Mouse (Mus musculus) heart, embryonic 14.5 days (tissue): ENCODE results near the gene Setdb1. TPM values are rescaled to one million over a fixed set of nuclear protein-coding genes. Genes with fewer than 3 reads are reported as not detected.
A peak's percentile ranks its signal among the peaks of the same experiment; 100 is the strongest.

Experiments
- ATAC-seq: fragments of 200-750 bp; cut with Nextera tagmentation; 2 replicates; pipeline ENCODE4 v1.8.0; 2017; ENCODE audit warnings: low read depth, moderate TSS enrichment; ENCODE audit not compliant: insufficient number of reproducible peaks, insufficient read depth, low FRiP score
- H3K27ac ChIP-seq, 2 experiments: fragments of 200-500 bp in 1 of 2; fragments of 300-500 bp in 1 of 2; sonication (generic) in 1 of 2; replicated peaks in 1 of 2; 2 replicates each; pipeline ENCODE4 v1.5.1; 2012 to 2014; ENCODE audit warnings: low read depth in 2 of 2, low read length in 2 of 2, control low read depth in 1 of 2, mild to moderate bottlenecking in 1 of 2, mixed read lengths in 1 of 2; ENCODE audit not compliant: control insufficient read depth in 1 of 2, insufficient read depth in 1 of 2
- H3K27me3 ChIP-seq: fragments of 300-500 bp; sonication (generic); 2 replicates; pipeline ENCODE4 v1.6.1; 2014; ENCODE audit warnings: mild to moderate bottlenecking, low read length, control low read depth; ENCODE audit not compliant: control insufficient read depth, insufficient read depth
- H3K36me3 ChIP-seq: fragments of 300-500 bp; sonication (generic); 2 replicates; pipeline ENCODE4 v1.6.1; 2014; ENCODE audit warnings: mild to moderate bottlenecking, control low read depth, low read length, mixed read lengths; ENCODE audit not compliant: control insufficient read depth, insufficient read depth
- H3K4me1 ChIP-seq, 2 experiments: fragments of 200-500 bp in 1 of 2; fragments of 300-500 bp in 1 of 2; sonication (generic) in 1 of 2; 2 replicates each; pipeline ENCODE4 v1.6.1; 2012 to 2014; ENCODE audit warnings: low read length in 2 of 2, control low read depth in 1 of 2, mixed read lengths in 1 of 2; ENCODE audit not compliant: control insufficient read depth in 2 of 2, insufficient read depth in 2 of 2
- H3K4me2 ChIP-seq: fragments of 300-500 bp; sonication (generic); 2 replicates; pipeline ENCODE4 v1.6.1; 2014; ENCODE audit warnings: mild to moderate bottlenecking, low read length
- H3K4me3 ChIP-seq, 2 experiments: fragments of 200-500 bp in 1 of 2; fragments of 300-500 bp in 1 of 2; sonication (generic) in 1 of 2; 2 replicates each; pipeline ENCODE4 v1.5.1; 2012 to 2014; ENCODE audit warnings: low read length in 2 of 2, mild to moderate bottlenecking in 2 of 2, control low read depth in 1 of 2, low read depth in 1 of 2, moderate library complexity in 1 of 2; ENCODE audit not compliant: control insufficient read depth in 1 of 2, insufficient read depth in 1 of 2
- H3K9ac ChIP-seq: fragments of 300-500 bp; sonication (generic); 2 replicates; pipeline ENCODE4 v1.6.1; 2014; ENCODE audit warnings: mild to moderate bottlenecking, low read length
- H3K9me3 ChIP-seq: fragments of 300-500 bp; sonication (generic); 2 replicates; pipeline ENCODE4 v1.6.1; 2016; ENCODE audit warnings: low read length, control low read depth; ENCODE audit not compliant: control insufficient read depth
- WGBS: fragments of 180-500 bp; shearing (Covaris S2); extraction: QIAGEN DNeasy Blood & Tissue Kit; methylation state at CpG from one replicate; pipeline ENCODE4 v1.1.7; 2014; 5-methylcytosine and 5-hydroxymethylcytosine counted together
- polyA plus RNA-seq: library from polyadenylated mRNA; unstranded; fragments of >200 nt; fragmentation: Nextera tagmentation; extraction: Ambion mirVana; gene quantifications from 2 replicates; pipeline ENCODE4 v1.2.1, GENCODE M21; 2014

The Setdb1 gene
- polyA plus RNA-seq, 1 experiment from 2014 or later, result 22.1 TPM

DNA sequence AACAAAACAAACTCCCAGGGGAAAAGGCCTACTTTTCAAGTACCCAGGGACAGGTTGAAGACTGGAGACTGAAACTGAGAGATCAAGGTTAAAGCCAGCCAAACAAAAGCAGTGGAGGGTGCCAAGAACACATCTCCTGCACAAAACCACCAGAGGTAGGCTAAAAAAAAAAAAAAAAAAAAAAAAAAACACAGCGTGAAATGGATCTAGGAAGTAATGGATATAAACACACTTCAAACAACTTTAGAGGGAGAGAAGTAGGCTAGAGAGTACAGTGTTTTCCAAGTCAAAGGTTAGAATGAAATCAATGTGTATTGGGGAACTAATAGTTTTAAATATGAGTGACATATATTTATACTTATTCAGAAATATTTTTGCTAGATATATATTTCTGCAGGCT, 25.5 kb downstream of the Setdb1 start:
- Histone ChIP-seq H3K4me3 (no peak overlapping the region), H3K27me3 (no peaks in the 10 kb centered on the region), H3K4me2 (no peak overlapping the region), H3K27ac (no peak overlapping the region), H3K9me3 (no peaks in the 10 kb centered on the region), H3K4me1 (no peaks in the 10 kb centered on the region), H3K9ac (no peak overlapping the region), H3K36me3 (peaks cover 97% of the 10 kb centered on the region)
- ATAC-seq, result no peak
- WGBS, result 80% methylated on average over 1 of the region's 1 CpGs

DNA sequence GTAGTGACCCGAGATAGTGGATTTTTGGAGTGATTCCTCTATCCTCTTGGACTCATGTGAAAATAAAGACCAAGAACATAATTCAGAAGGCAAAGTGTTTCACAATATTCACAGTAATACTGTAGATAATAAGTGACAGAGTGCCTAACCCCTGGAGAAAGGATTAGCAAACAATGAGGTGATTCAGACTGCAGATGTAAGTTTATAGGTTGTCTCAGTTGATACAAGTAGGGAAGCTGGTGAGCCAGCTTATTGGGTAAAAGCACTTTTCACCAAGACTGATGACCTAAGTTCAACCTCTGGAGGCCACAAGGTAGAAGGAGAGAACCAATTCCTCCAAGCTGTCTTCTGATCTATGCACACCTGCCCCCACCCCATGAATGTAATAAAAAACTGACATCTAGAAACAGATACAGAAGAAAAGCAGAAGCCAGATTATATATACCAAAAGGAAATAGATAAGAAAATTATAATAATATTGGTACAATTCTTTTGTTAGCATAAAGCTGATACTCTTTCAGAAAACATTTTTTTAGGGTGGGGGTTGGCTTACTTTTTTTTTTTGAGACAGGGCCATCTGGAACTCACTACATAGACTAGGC, 28.1 kb downstream of the Setdb1 start:
- ATAC-seq, result no peak
- no peak overlapping the region for H3K4me2 ChIP-seq
- H3K4me1 ChIP-seq, result no peaks in the 10 kb centered on the region
- no peak overlapping the region for H3K4me3 ChIP-seq
- H3K9ac ChIP-seq, result no peak overlapping the region
- peaks cover 98% of the 10 kb centered on the region for H3K36me3 ChIP-seq
- H3K27ac ChIP-seq, result no peak overlapping the region
- 87% methylated on average over 1 of the region's 1 CpGs for WGBS
- no peaks in the 10 kb centered on the region for H3K27me3 ChIP-seq
- no peaks in the 10 kb centered on the region for H3K9me3 ChIP-seq

DNA sequence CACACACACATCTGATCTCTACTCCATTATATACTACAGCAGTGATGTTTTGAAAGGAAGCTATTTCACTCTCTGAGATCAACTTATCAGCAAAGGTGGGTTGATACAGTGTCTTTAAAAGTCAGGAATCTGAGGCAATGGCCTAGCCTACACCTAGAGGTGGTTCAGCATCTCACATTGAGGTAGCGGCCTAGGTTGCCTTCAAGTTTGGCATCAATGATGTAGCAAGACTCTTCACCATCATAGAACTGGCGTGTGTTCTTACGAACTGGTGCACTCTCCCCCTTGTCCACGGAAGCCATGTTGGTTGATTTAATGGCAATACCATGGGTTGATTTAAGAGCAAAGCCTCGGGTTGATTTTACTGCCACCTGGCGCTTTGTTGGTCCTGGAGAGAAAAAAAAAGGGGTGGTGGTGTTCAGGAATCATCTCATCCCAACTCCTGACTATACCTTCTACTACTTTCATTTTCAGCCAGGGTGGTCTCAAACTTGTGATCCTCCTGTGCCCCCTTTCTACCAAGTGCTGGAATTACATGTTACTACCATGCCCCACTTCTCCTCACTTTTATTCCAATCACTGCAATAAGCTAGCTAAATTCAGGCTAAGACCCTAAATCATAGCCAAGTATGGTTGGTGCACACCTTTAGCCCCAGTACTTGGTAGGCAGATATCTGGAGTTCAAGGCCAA, 32.4 kb downstream of the Setdb1 start:
- Histone ChIP-seq H3K9me3 (no peaks in the 10 kb centered on the region), H3K36me3 (peaks cover 99% of the 10 kb centered on the region), H3K9ac (no peak overlapping the region), H3K4me1 (no peaks in the 10 kb centered on the region), H3K4me3 (no peak overlapping the region), H3K4me2 (no peak overlapping the region), H3K27ac (no peak overlapping the region), H3K27me3 (no peaks in the 10 kb centered on the region)
- no peak for ATAC-seq
- whole genome bisulfite sequencing, result 91% methylated on average over 6 of the region's 6 CpGs

DNA sequence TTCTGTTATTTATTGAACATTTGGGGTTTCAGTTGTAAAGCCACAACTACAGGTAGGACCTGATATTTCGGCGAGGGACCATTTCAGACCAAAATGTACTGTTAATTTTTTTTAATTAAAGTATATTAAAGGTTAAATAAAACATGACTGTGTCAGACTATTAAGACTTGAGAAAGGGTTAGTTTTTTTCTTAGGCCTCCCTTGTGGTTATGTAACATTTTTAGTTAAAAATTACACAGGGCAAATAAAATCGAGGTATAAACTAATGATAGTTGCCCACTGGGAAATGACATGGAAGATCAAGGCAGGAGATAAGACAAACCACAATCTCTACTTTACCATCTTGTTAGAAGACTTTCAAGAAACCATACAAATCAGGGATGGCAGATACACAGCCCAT, 33.6 kb downstream of the Setdb1 start:
- WGBS, result 86% methylated on average over 3 of the region's 3 CpGs
- no peak for ATAC-seq

GRCm38 (mm10) chr3:95319701-95320625, 37.0 kb downstream of the Setdb1 start:
- H3K4me3 ChIP-seq, result no peak overlapping the region
- H3K9ac ChIP-seq, result no peak overlapping the region
- peaks cover 54% of the 10 kb centered on the region for H3K36me3 ChIP-seq
- no peaks in the 10 kb centered on the region for H3K9me3 ChIP-seq
- no peak overlapping the region for H3K4me2 ChIP-seq
- H3K4me1 ChIP-seq, result peaks cover 29 to 35% of the 10 kb centered on the region in 2 experiments
- WGBS, result 69% methylated on average over 12 of the region's 12 CpGs
- no peaks in the 10 kb centered on the region for H3K27me3 ChIP-seq
- no peak overlapping the region for H3K27ac ChIP-seq
- no peak for ATAC-seq

More for the DNA sequence above, 33.6 kb downstream of the Setdb1 start:
- no peak overlapping the region for H3K4me2 ChIP-seq
- no peaks in the 10 kb centered on the region for H3K9me3 ChIP-seq
- H3K9ac ChIP-seq, result no peak overlapping the region
- H3K4me3 ChIP-seq, result no peak overlapping the region
- H3K36me3 ChIP-seq, result peaks cover 88% of the 10 kb centered on the region
- H3K27ac ChIP-seq, result no peak overlapping the region
- H3K4me1 ChIP-seq, result peaks cover 9 to 10% of the 10 kb centered on the region in 2 experiments
- H3K27me3 ChIP-seq, result no peaks in the 10 kb centered on the region

- Histone ChIP-seq H3K27me3 (no peaks in the 10 kb centered on the region), H3K4me2 (no peak overlapping the region; the same call in 1 of the 2 replicates), H3K36me3 (peaks cover 45% of the 10 kb centered on the region), H3K27ac (peak overlapping the region in 1 of 2 experiments; percentile 51; a peak in 2 of 4 replicates), H3K9ac (peak overlapping the region; percentile 2; the same call in 1 of the 2 replicates), H3K4me3 (no peak overlapping the region), H3K4me1 (peaks cover 29 to 35% of the 10 kb centered on the region in 2 experiments), H3K9me3 (no peaks in the 10 kb centered on the region)
- 50% methylated on average over 2 of the region's 2 CpGs for WGBS
- ATAC-seq, result no peak
Observed at GRCm38 (mm10) chr3:95319110-95319509, 37.9 kb downstream of the Setdb1 start.

- Histone ChIP-seq H3K9me3 (no peaks in the 10 kb centered on the region), H3K4me3 (no peak overlapping the region), H3K27ac (peak overlapping the region; percentile 74 to 82), H3K9ac (peak overlapping the region; percentile 2), H3K4me1 (peaks cover 29 to 35% of the 10 kb centered on the region in 2 experiments), H3K36me3 (peaks cover 39% of the 10 kb centered on the region), H3K4me2 (peak overlapping the region; percentile 9; the same call in 1 of the 2 replicates), H3K27me3 (no peaks in the 10 kb centered on the region)
- ATAC-seq, result no peak
- WGBS, result 16% methylated on average over 6 of the region's 6 CpGs
Observed at GRCm38 (mm10) chr3:95318548-95318947, 38.5 kb downstream of the Setdb1 start.
